Mouse (Mus musculus) heart, embryonic 14.5 days (tissue): ENCODE results near the gene Sulf2. TPM values are rescaled to one million over a fixed set of nuclear protein-coding genes. Genes with fewer than 3 reads are reported as not detected.

Experiments used
- ATAC-seq: fragments of 200-750 bp; cut with Nextera tagmentation; 2 replicates; pipeline ENCODE4 v1.8.0; 2017; ENCODE audit warnings: low read depth, moderate TSS enrichment; ENCODE audit not compliant: insufficient number of reproducible peaks, insufficient read depth, low FRiP score
- H3K27ac ChIP-seq, 2 experiments: fragments of 200-500 bp in 1 of 2; fragments of 300-500 bp in 1 of 2; sonication (generic) in 1 of 2; replicated peaks in 1 of 2; 2 replicates each; pipeline ENCODE4 v1.5.1; 2012 to 2014; ENCODE audit warnings: low read depth in 2 of 2, low read length in 2 of 2, control low read depth in 1 of 2, mild to moderate bottlenecking in 1 of 2, mixed read lengths in 1 of 2; ENCODE audit not compliant: control insufficient read depth in 1 of 2, insufficient read depth in 1 of 2
- H3K27me3 ChIP-seq: fragments of 300-500 bp; sonication (generic); 2 replicates; pipeline ENCODE4 v1.6.1; 2014; ENCODE audit warnings: mild to moderate bottlenecking, low read length, control low read depth; ENCODE audit not compliant: control insufficient read depth, insufficient read depth
- H3K36me3 ChIP-seq: fragments of 300-500 bp; sonication (generic); 2 replicates; pipeline ENCODE4 v1.6.1; 2014; ENCODE audit warnings: mild to moderate bottlenecking, control low read depth, low read length, mixed read lengths; ENCODE audit not compliant: control insufficient read depth, insufficient read depth
- H3K4me1 ChIP-seq, 2 experiments: fragments of 200-500 bp in 1 of 2; fragments of 300-500 bp in 1 of 2; sonication (generic) in 1 of 2; 2 replicates each; pipeline ENCODE4 v1.6.1; 2012 to 2014; ENCODE audit warnings: low read length in 2 of 2, control low read depth in 1 of 2, mixed read lengths in 1 of 2; ENCODE audit not compliant: control insufficient read depth in 2 of 2, insufficient read depth in 2 of 2
- H3K4me2 ChIP-seq: fragments of 300-500 bp; sonication (generic); 2 replicates; pipeline ENCODE4 v1.6.1; 2014; ENCODE audit warnings: mild to moderate bottlenecking, low read length
- H3K4me3 ChIP-seq, 2 experiments: fragments of 200-500 bp in 1 of 2; fragments of 300-500 bp in 1 of 2; sonication (generic) in 1 of 2; 2 replicates each; pipeline ENCODE4 v1.5.1; 2012 to 2014; ENCODE audit warnings: low read length in 2 of 2, mild to moderate bottlenecking in 2 of 2, control low read depth in 1 of 2, low read depth in 1 of 2, moderate library complexity in 1 of 2; ENCODE audit not compliant: control insufficient read depth in 1 of 2, insufficient read depth in 1 of 2
- H3K9ac ChIP-seq: fragments of 300-500 bp; sonication (generic); 2 replicates; pipeline ENCODE4 v1.6.1; 2014; ENCODE audit warnings: mild to moderate bottlenecking, low read length
- H3K9me3 ChIP-seq: fragments of 300-500 bp; sonication (generic); 2 replicates; pipeline ENCODE4 v1.6.1; 2016; ENCODE audit warnings: low read length, control low read depth; ENCODE audit not compliant: control insufficient read depth
- WGBS: fragments of 180-500 bp; shearing (Covaris S2); extraction: QIAGEN DNeasy Blood & Tissue Kit; methylation state at CpG from one replicate; pipeline ENCODE4 v1.1.7; 2014; 5-methylcytosine and 5-hydroxymethylcytosine counted together
- polyA plus RNA-seq: library from polyadenylated mRNA; unstranded; fragments of >200 nt; fragmentation: Nextera tagmentation; extraction: Ambion mirVana; gene quantifications from 2 replicates; pipeline ENCODE4 v1.2.1, GENCODE M21; 2014

The Sulf2 gene
- polyA plus RNA-seq, 1 experiment from 2014 or later = 115 TPM

- Histone ChIP-seq H3K27me3 (no peaks in the 10 kb centered on the region), H3K27ac (no peak overlapping the region), H3K4me3 (no peak overlapping the region), H3K4me1 (peaks cover 28 to 30% of the 10 kb centered on the region in 2 experiments), H3K9ac (no peak overlapping the region), H3K4me2 (no peak overlapping the region), H3K36me3 (no peaks in the 10 kb centered on the region), H3K9me3 (no peaks in the 10 kb centered on the region)
- ATAC-seq = no peak
- 29% methylated on average over 3 of the region's 3 CpGs for WGBS
Observed at GRCm38 (mm10) chr2:166175145-166175544, 19.7 kb upstream of the Sulf2 start.

GRCm38 (mm10) chr2:166173169-166173568 is 17.7 kb upstream of the Sulf2 start:
- Histone ChIP-seq H3K36me3 (no peaks in the 10 kb centered on the region), H3K4me3 (no peak overlapping the region), H3K9ac (no peak overlapping the region), H3K27me3 (no peaks in the 10 kb centered on the region), H3K27ac (no peak overlapping the region), H3K9me3 (no peaks in the 10 kb centered on the region), H3K4me1 (peaks cover 16 to 18% of the 10 kb centered on the region in 2 experiments), H3K4me2 (no peak overlapping the region)
- no peak for ATAC-seq
- 60% methylated on average over 5 of the region's 5 CpGs for WGBS

GRCm38 (mm10) chr2:166170173-166170572 is 14.7 kb upstream of the Sulf2 start:
- WGBS = 57% methylated on average over 7 of the region's 7 CpGs
- H3K27ac ChIP-seq = no peak overlapping the region
- ATAC-seq = no peak
- H3K36me3 ChIP-seq = no peaks in the 10 kb centered on the region
- no peaks in the 10 kb centered on the region for H3K9me3 ChIP-seq
- no peak overlapping the region for H3K4me3 ChIP-seq
- H3K9ac ChIP-seq = no peak overlapping the region
- H3K4me2 ChIP-seq = no peak overlapping the region
- H3K4me1 ChIP-seq = peaks cover 6 to 9% of the 10 kb centered on the region in 2 experiments; a peak in 3 of 4 replicates
- no peaks in the 10 kb centered on the region for H3K27me3 ChIP-seq

- H3K27me3 ChIP-seq = no peaks in the 10 kb centered on the region
- H3K4me3 ChIP-seq = no peak overlapping the region
- ATAC-seq = no peak
- no peak overlapping the region for H3K27ac ChIP-seq
- no peak overlapping the region; the same call in 1 of the 2 replicates for H3K9ac ChIP-seq
- H3K4me2 ChIP-seq = no peak overlapping the region
- H3K9me3 ChIP-seq = no peaks in the 10 kb centered on the region
- H3K36me3 ChIP-seq = no peaks in the 10 kb centered on the region
- H3K4me1 ChIP-seq = peaks cover 0 to 4% of the 10 kb centered on the region in 2 experiments; a peak in 2 of 4 replicates
- 52% methylated on average over 7 of the region's 7 CpGs for WGBS
Observed at GRCm38 (mm10) chr2:166168868-166169267, 13.4 kb upstream of the Sulf2 start.

- H3K27ac ChIP-seq = no peak overlapping the region
- H3K36me3 ChIP-seq = no peaks in the 10 kb centered on the region
- H3K4me2 ChIP-seq = no peak overlapping the region
- no peak overlapping the region for H3K9ac ChIP-seq
- 72% methylated on average over 2 of the region's 2 CpGs for WGBS
- no peaks in the 10 kb centered on the region for H3K9me3 ChIP-seq
- no peak overlapping the region for H3K4me3 ChIP-seq
- no peak for ATAC-seq
- H3K27me3 ChIP-seq = no peaks in the 10 kb centered on the region
- peaks cover 0 to 4% of the 10 kb centered on the region in 2 experiments; a peak in 2 of 4 replicates for H3K4me1 ChIP-seq
Observed at GRCm38 (mm10) chr2:166167387-166167786, 11.9 kb upstream of the Sulf2 start.

GRCm38 (mm10) chr2:166165396-166165795 is 9.9 kb upstream of the Sulf2 start:
- Histone ChIP-seq H3K27me3 (no peaks in the 10 kb centered on the region), H3K4me1 (peaks cover 0 to 4% of the 10 kb centered on the region in 2 experiments; a peak in 3 of 4 replicates), H3K27ac (no peak overlapping the region), H3K4me2 (no peak overlapping the region), H3K36me3 (no peaks in the 10 kb centered on the region), H3K4me3 (no peak overlapping the region), H3K9me3 (no peaks in the 10 kb centered on the region), H3K9ac (no peak overlapping the region)
- WGBS = 76% methylated on average over 7 of the region's 7 CpGs
- no peak for ATAC-seq

GRCm38 (mm10) chr2:166164601-166165000 is 9.1 kb upstream of the Sulf2 start:
- Histone ChIP-seq H3K4me2 (no peak overlapping the region), H3K9ac (no peak overlapping the region), H3K27me3 (no peaks in the 10 kb centered on the region), H3K36me3 (no peaks in the 10 kb centered on the region), H3K4me3 (no peak overlapping the region), H3K4me1 (peaks cover 0 to 4% of the 10 kb centered on the region in 2 experiments; a peak in 3 of 4 replicates), H3K27ac (no peak overlapping the region), H3K9me3 (no peaks in the 10 kb centered on the region)
- 67% methylated on average over 1 of the region's 1 CpGs for WGBS
- no peak for ATAC-seq

- Histone ChIP-seq H3K4me1 (peaks cover 0 to under 1% of the 10 kb centered on the region in 2 experiments; a peak in 3 of 4 replicates), H3K4me2 (no peak overlapping the region), H3K36me3 (no peaks in the 10 kb centered on the region), H3K9me3 (no peaks in the 10 kb centered on the region; the same call in 1 of the 2 replicates), H3K27me3 (no peaks in the 10 kb centered on the region), H3K9ac (no peak overlapping the region), H3K27ac (no peak overlapping the region), H3K4me3 (no peak overlapping the region)
- no peak for ATAC-seq
- WGBS = 82% methylated on average over 6 of the region's 6 CpGs
Observed at GRCm38 (mm10) chr2:166163917-166164316, 8.5 kb upstream of the Sulf2 start.
